Mouse (Mus musculus): ENCODE results near the gene Gnaq.
"Not testable (repeated sequence)": the region's sequence is repeated elsewhere in the genome, so short reads cannot be mapped to it uniquely, and the experiment has no call there.

Gene Gnaq

DNA sequence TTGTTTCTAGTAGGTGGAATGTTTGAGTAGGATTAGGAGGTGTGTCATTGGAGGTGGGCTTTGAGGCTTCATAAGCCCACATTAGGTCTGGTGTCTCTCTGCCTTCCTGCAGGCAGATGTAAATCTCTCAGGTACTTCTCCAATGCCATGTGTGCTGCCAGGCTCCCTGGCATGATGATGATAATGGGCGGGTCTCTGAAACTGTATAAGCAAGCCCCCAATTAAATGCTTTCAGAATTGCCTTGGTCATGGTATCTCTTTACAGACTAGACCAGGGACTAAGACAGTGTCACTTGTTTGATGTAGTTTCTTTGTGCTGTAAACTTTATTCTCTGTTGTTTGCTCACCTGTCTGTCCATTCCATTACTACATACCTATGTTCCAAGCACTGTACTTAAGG lies 104.4 kb downstream of the Gnaq start:
- in situ Hi-C loops (cut with MboI; ENCODE audit: low pct_unique_long_range_greater_than_20kb in 1 of 2, low sequenced_read_pairs in 2 of 2, unreplicated experiment in 1 of 2) = no loop called here

DNA sequence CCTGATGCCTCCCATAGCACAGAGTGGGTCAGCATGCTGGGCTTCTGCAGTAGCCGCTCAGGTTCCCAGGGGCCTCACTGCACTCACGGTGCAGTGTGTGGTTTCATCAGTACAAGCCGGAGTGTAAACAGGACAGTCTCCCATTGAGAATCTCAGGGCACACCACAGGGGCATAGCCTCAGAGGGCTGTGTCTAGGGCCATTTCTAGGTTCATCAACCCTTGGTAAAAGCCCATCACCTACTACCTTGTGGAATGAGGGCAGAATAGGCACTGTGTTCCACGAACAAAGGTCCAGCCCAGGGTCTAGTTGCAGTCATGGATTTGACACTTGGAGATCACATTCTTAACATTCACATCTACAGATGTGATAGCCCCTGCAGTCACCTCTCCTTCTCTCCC lies 105.4 kb downstream of the Gnaq start:
- in situ Hi-C loops (cut with MboI; ENCODE audit: low pct_unique_long_range_greater_than_20kb in 1 of 2, low sequenced_read_pairs in 2 of 2, unreplicated experiment in 1 of 2) = no loop called here

DNA sequence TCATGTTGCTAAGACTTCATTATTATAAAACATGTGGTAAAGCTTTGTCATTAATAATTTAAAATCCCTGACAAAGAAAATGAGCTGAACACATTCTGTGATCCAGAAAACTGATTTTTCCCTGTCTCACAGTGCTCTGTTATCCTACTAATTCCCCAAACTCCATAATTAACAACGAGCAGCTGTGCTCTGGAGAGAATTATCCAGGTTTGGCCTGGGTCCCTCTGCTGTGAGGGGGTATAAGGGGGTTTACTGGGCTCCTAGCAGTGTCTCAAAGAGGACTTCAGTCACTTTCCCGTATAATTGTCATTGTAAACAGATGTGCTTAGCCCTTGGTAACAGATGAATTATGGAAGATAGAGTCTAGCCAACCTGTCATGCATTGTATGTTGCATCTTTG lies 105.9 kb downstream of the Gnaq start:
- in situ Hi-C loops (cut with MboI; ENCODE audit: low pct_unique_long_range_greater_than_20kb in 1 of 2, low sequenced_read_pairs in 2 of 2, unreplicated experiment in 1 of 2) = no loop called here

DNA sequence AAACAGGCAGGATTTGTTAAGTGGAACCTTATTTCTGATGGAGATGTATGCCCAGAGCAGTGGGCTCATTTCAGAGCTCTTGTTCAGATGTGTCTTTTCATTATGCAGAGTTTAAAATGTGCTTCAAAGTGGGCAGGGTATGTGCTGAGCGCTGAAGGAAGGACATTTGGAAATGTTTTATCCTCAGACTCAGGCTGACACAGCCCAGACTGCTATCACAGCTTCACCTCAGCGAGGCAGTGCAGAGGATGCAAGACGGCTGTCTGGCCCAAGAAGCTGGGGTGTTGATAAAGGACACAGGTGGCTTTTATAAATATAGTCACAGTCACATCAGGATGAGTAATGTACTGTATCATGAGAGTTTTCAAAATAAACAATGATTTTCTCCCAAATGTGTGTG lies 110.1 kb downstream of the Gnaq start:
- in situ Hi-C loops (cut with MboI; ENCODE audit: low pct_unique_long_range_greater_than_20kb in 1 of 2, low sequenced_read_pairs in 2 of 2, unreplicated experiment in 1 of 2) = no loop called here

DNA sequence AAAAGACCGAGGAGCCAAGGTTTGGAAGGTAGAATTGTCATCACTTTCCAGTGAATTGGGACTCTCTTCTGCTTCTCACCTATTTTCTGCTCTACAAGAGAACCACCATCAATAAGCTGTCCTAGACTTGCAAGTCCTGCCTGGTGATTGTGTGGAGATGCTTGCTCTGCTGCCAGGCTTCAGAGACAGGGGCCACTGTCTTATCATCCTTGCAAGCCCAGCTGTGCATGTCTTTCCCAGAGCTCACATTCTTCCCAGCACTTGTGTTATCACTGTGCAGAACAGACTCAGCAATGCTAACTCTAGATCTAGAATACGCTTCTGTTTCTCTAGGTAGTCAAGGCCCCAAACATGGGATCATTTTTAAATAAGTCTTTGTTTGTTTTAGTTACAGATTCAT lies 116.4 kb downstream of the Gnaq start:
- in situ Hi-C loops (cut with MboI; ENCODE audit: low pct_unique_long_range_greater_than_20kb in 1 of 2, low sequenced_read_pairs in 2 of 2, unreplicated experiment in 1 of 2) = no loop called here

DNA sequence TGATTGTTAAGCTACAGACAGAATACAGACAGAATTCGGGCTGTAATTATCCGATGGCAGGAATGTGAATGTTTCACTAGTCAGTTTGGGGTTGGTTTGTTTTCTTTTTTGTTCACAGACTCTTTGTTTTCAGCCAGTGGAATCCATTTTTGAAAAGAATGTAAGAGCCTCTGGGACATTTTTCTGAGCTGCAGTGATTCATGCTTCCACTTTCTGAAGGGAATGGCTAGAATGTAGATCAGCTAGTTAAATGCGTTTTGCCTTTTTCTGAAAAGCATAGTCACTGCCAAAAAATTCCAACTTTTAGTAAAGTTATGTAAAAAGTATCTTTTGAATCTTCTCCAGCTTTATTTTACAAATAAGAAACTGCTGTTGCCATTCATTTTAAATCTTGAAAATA lies 118.3 kb downstream of the Gnaq start:
- in situ Hi-C loops (cut with MboI; ENCODE audit: low pct_unique_long_range_greater_than_20kb in 1 of 2, low sequenced_read_pairs in 2 of 2, unreplicated experiment in 1 of 2) = no loop called here

DNA sequence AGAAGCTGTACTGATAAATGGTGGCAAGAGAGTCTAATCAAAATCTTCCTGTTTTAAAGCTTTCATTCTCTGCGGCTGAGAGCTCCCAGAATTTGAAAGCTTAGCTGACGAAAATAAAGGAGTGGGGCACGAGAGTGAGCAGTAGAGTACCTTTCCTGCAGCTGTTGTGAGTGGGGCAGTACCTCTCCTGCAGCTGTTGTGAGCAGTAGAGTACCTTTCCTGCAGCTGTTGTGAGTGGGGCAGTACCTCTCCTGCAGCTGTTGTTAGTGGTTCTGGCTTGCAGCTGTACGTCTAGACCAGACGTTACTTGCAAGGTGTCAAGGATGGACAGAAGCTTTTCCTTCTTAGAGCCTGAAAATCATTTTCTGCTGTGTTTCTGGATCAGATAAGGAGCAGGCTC lies 119.2 kb downstream of the Gnaq start:
- in situ Hi-C loops (cut with MboI; ENCODE audit: low pct_unique_long_range_greater_than_20kb in 1 of 2, low sequenced_read_pairs in 2 of 2, unreplicated experiment in 1 of 2) = no loop called here

DNA sequence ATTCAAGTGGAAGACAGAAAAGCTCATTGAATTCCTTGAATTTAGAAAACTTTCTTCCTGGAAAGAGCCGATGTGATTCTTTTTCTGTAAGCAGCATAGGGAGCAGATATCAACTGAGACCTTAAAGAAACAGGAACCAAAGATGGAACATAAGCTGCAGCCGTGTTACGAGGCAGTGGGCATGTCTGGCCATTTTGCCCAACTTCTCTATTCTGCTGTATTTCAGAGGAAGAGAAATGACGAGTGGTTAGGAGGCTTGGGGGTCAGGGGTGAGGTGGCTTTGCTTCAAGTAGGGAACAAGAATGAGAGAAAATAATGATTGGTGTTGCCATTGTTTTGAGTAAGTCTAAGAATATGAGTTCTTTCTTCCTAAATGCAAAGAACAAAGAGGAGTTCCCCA lies 120.1 kb downstream of the Gnaq start:
- in situ Hi-C loops (cut with MboI; ENCODE audit: low pct_unique_long_range_greater_than_20kb in 1 of 2, low sequenced_read_pairs in 2 of 2, unreplicated experiment in 1 of 2) = no loop called here

DNA sequence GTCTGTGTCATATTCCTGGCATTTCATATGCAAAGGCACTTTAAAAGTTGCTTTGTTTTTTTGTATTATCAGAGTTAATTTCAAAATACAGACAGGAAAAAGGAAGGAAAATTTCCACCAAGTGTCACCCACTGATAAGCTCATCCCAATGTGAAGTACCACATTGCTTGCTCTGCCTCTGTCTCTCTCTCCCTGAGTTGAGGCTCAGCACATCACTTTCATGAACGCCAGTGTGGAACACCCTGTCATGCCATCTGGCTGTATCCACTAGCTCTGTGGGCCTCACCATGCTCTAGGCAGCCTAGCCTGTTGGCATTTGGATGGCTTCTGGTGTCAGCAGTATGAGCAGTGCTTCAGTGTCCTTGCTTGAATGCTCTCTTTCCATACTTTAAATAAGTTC lies 122.2 kb downstream of the Gnaq start:
- in situ Hi-C loops (cut with MboI; ENCODE audit: low pct_unique_long_range_greater_than_20kb in 1 of 2, low sequenced_read_pairs in 2 of 2, unreplicated experiment in 1 of 2) = no loop called here

DNA sequence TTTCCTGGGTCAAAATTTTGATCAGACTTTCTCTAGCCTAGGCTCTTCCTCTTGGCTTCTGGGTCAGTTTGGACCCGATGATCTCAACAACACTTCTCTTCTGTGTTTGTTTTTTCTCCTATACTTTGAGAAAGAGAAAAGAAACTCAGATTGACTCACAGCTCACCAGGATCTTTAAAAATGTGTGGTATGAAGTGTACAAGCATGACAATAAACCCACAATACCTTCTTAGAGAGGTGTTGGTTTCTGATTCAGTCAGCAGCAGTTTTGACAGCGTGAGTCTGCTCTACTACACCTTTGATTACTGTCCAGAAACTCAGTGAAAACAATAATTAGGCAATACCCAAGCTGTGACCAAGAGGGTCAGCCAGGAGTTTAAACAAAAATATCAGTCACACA lies 122.7 kb downstream of the Gnaq start:
- in situ Hi-C loops (cut with MboI; ENCODE audit: low pct_unique_long_range_greater_than_20kb in 1 of 2, low sequenced_read_pairs in 2 of 2, unreplicated experiment in 1 of 2) = no loop called here

DNA sequence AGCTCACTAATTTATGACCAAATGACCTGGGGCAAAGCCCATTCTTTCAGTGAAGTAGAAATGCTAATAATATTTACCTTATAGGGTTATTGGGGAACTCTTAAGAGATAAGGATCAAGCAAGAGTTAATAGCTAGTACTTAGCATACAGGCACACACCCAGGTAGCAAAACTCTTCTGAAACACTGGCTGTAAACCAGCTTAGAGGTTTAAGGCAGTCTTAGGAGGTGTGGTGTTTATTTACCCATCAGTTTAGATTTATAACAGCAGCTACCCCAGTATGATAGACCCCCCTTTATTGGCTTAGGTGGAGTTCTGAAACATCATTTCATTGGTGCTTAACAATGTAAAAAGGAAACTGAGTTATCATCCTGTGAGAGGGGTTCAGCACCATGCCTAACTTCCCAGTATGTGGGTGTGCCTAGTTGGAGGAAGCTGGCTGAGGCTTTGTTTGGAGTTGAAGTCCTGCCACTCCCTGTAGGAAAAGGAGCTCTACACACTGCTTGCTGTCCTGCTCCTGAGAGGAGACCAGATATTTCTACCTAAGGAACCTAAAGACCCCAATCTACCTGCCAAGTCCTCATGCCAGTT lies 126.2 kb downstream of the Gnaq start:
- in situ Hi-C loops (cut with MboI; ENCODE audit: low pct_unique_long_range_greater_than_20kb in 1 of 2, low sequenced_read_pairs in 2 of 2, unreplicated experiment in 1 of 2) = no loop called here

DNA sequence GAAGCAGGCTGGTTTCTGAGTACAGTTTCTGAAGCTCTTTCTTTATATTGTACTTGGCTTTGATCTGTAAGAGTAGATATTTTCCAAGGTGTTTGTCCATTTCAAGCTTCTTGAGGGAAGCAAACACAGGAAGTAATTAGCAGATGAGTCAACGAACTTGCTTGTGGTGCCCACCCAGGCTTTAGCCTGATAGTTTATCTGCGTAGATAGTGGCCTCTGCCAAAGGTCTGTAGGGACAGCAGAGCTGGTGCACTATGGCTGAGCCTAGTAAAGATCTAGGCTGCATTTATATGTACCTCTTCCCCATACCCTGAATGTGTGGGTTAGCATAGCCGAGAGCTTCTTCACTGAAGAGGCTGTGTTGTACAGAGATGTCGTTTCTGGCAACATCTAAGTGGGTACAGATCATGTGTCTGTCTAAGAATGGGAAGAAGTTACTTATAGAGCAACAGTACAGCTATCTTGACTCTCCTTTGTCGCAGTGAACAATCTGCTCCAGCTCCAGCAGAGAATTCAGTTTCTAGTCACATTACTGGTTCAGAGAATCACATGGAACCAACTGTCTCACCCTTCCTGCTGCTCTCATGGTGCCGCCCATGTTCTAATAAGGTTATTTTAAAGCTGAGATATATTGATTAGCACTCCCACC lies 127.3 kb downstream of the Gnaq start:
- in situ Hi-C loops (cut with MboI; ENCODE audit: low pct_unique_long_range_greater_than_20kb in 1 of 2, low sequenced_read_pairs in 2 of 2, unreplicated experiment in 1 of 2) = no loop called here

DNA sequence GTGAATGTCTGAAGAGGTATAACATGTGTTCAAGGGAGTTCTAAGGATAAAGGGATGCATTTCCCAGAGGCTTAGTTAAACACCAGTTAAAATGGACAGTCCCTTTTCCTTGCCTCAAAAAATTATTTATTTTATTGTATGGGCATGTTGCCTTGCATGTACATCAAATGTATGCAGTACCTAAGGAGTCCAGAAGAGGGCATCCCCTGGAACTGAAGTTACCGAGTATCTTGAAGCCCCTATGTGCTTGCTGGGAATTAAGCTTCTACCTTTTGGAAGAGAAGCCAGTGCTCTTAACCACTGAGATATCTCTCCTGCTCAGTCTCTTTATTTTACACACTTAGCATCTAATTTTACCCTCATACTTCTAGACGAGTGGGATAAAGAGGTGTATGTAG lies 127.8 kb downstream of the Gnaq start:
- in situ Hi-C loops (cut with MboI; ENCODE audit: low pct_unique_long_range_greater_than_20kb in 1 of 2, low sequenced_read_pairs in 2 of 2, unreplicated experiment in 1 of 2) = no loop called here

DNA sequence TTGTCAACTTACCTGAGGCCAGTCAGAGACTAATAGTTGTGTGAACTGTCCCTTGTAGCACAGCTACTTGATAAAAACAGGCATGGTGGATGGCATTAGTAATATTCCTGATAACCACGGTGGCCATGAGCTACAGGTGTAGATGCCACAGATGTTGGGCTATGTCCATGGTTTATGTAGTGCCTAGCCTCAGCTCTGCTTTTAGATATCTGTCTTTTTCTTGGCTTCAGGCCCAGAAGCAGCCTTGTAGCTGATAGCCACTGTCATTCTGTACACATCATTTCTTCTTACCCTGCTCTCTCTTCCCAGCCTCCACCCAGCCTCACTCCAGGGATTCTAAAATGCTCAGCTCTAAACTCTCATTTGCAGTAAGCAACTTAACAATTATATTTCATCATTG lies 128.3 kb downstream of the Gnaq start:
- in situ Hi-C loops (cut with MboI; ENCODE audit: low pct_unique_long_range_greater_than_20kb in 1 of 2, low sequenced_read_pairs in 2 of 2, unreplicated experiment in 1 of 2) = no loop called here

DNA sequence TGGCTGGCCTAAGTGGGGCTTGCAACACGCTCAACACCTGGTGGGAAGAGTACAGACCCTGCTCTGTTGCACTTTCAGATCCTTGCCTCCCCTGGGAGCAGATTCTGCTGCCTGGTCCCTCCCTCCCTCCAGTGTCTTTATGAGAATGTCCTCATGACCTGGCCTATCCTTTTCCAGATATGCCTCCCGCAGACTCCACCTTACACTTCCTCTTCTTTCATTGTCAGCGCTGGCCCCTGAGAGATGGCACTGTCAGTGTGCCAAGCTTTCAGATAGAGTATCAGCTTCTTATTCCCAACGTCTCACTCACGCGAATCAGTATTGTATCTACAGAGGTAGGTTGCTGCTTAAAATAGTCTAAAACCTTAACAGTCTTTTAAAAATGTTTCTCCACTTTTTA lies 129.0 kb downstream of the Gnaq start:
- in situ Hi-C loops (cut with MboI; ENCODE audit: low pct_unique_long_range_greater_than_20kb in 1 of 2, low sequenced_read_pairs in 2 of 2, unreplicated experiment in 1 of 2) = no loop called here

DNA sequence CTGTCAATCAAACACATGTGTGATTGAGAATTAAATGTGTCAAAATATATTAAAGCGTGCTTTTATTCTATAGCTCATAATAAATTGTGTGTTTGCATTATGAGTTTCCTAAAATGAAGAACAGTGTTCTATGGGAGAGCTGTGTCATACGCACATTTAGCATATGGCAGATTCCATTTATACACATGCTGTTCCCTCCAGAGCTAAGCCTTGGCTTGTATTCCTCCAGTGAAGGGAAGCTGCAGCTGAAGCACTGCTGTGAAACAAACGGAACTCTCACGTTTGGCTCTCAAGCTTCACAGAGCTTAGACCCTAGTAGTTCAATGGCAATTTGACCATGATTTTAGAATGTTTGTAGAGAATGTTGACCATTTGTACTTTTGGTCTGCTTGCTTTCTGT lies 129.7 kb downstream of the Gnaq start:
- in situ Hi-C loops (cut with MboI; ENCODE audit: low pct_unique_long_range_greater_than_20kb in 1 of 2, low sequenced_read_pairs in 2 of 2, unreplicated experiment in 1 of 2) = no loop called here

DNA sequence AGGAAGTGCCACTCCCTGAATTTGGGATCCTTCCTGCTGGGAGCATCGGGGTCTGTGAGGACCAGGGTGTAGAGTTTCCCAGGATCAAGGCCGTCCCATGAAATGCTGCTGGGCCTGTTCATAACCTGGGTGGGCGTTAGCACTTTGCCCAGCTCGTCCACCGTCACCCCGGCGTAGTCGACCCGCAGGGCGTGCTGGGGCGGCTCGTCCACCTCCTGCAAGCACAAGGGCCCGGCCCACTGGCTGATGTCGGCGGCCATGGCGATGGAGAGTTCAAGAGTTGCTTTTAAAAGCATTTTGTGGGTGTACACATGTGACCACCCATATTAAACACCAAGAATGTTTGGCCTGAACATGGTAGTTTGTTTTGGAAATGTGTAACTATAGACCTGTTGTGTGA lies 134.7 kb downstream of the Gnaq start:
- in situ Hi-C loops (cut with MboI; ENCODE audit: low pct_unique_long_range_greater_than_20kb in 1 of 2, low sequenced_read_pairs in 2 of 2, unreplicated experiment in 1 of 2) = not testable (repeated sequence)

DNA sequence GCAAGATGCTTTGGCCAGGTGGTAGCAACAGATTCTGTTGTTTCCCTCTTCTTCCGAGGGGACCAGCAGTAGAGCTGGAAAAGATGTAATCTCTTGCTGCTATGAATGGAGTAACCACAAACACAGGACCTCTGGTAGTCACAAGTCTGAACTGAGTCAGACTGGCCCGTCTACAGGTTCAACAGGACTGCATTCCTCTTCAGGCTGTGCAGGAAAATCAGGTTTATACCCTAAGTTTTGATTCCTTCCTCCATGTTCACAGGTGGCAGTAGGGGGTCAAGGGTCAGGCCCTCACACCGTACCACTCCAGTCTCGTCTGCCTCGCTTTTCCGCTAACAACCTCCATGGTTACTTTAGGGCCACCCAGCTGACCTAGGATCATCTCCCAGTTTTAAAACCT lies 137.6 kb downstream of the Gnaq start:
- in situ Hi-C loops (cut with MboI; ENCODE audit: low pct_unique_long_range_greater_than_20kb in 1 of 2, low sequenced_read_pairs in 2 of 2, unreplicated experiment in 1 of 2) = no loop called here

DNA sequence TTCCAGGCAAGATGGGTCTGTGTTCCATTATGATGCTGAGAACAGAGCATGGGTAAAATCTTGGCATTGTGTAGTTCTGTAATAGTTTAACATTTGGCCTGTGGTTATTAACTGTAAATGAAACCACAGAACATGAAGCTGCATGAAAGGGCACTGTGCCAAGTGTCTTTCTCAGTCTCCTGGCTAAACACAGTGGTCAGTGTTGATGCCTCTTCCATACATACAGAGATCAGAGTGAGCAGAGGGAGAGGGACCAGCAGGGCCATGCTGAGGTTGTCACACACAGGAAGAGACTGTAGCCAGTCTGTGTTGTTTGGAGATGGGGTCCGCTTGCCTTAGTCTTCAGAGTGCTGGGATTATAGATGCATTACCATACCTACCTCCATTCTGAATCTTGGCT lies 138.4 kb downstream of the Gnaq start:
- in situ Hi-C loops (cut with MboI; ENCODE audit: low pct_unique_long_range_greater_than_20kb in 1 of 2, low sequenced_read_pairs in 2 of 2, unreplicated experiment in 1 of 2) = no loop called here

DNA sequence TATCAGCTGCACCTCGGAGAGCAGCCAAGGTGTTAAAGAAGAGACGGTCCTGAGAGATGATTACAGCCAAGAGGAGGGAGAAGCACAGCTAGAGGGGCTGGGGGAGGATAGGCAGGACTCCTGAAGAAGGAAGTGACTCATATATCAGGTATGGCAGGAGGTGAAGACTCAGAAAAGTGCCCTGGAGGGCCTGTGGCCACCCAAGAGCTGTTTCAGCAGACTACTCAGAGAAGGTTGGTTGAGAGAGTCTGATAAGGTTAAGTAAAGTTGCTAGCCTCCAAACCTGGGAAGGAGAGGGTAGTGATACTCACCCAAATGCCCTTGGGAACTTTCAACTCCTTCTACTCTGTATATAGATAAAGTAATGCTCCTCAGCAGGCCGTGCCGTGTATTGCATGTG lies 140.4 kb downstream of the Gnaq start:
- in situ Hi-C loops (cut with MboI; ENCODE audit: low pct_unique_long_range_greater_than_20kb in 1 of 2, low sequenced_read_pairs in 2 of 2, unreplicated experiment in 1 of 2) = no loop called here

DNA sequence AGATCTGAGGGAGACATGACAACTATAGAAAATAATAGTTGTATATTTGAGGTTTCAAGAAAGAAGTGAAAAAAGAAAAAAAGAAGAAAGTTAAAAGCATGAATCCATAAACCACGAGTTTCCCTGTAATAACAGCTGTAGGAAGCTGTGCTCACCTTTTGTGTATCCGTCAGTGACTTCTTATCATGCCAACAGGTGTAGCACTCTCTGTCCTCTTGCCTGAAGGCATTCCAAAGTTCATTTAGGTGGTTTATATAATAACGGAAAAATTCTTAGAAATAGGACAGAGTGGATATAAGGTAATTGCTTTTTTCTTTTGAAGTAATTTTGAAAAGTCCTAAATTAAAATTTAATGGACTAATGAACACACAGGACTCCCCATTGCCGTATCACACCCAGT lies 147.6 kb downstream of the Gnaq start:
- in situ Hi-C loops (cut with MboI; ENCODE audit: low pct_unique_long_range_greater_than_20kb in 1 of 2, low sequenced_read_pairs in 2 of 2, unreplicated experiment in 1 of 2) = no loop called here

Measured in mouse embryonic stem cell (cell line).